Mouse (Mus musculus): ENCODE data around the gene Clrn2.

GRCm38 (mm10) chr5:45480066-45480465 is 26.5 kb downstream of the Clrn2 start:
- TF ChIP-seq POLR2A (IDR thresholded peaks at IDR 0.05; ENCODE audit: borderline replicate concordance, extremely low read depth, low read depth, low read length) (no peak), CTCF (IDR thresholded peaks at IDR 0.05; ENCODE audit: insufficient read depth, low read length) (no peak)
